Mouse (Mus musculus) mouse embryonic stem cell (cell line): ENCODE measurements around the gene Aatk.

ENCODE experiments used
- in situ Hi-C, 2 experiments: fragments of 300-500 bp; cut with MboI; formaldehyde crosslinking; loops; 1 replicate in 1 of 2; 3 replicates in 1 of 2; pipeline ENCODE4 v1.14.3; 2019 to 2020; ENCODE audit warnings: low sequenced_read_pairs in 2 of 2, low pct_unique_long_range_greater_than_20kb in 1 of 2, mixed read lengths in 1 of 2; ENCODE audit not compliant: unreplicated experiment in 1 of 2

Gene Aatk

DNA sequence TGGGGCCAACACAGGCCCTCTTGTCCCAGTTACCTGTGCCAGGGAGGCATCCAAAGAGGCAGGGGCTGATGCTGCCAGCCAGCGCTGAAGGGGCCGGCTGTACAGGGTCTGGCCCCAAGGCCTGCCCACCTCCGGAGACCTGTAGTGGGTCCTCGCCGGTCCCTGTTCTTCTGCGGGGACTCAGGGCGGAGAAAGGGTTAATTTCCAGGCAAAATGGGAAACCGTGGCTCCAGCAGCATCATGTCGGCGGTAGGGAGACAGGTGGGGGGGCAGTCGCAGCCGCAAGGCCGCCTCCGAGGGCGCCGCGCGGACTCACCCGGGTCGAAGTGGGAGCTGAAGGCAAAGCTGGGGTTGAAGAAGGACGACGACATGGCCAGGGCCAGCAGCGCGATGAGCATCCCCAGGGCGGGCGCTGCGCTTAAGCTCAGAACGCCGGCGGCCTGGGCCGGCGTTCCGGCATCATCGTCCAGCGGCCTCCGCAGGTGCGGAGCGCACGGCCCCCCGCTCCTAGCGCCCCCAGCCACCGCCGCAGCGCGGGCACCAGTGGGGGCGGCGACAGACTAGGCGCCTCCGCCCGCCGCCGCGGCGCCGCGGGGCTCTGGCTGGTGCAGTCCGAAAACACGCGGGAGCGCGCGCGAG lies at the start of gene Aatk:
TSS of gene Aatk (minus strand) at position 615 of the 639 bp plus-strand sequence.
- in situ Hi-C loops: no loop called here

DNA sequence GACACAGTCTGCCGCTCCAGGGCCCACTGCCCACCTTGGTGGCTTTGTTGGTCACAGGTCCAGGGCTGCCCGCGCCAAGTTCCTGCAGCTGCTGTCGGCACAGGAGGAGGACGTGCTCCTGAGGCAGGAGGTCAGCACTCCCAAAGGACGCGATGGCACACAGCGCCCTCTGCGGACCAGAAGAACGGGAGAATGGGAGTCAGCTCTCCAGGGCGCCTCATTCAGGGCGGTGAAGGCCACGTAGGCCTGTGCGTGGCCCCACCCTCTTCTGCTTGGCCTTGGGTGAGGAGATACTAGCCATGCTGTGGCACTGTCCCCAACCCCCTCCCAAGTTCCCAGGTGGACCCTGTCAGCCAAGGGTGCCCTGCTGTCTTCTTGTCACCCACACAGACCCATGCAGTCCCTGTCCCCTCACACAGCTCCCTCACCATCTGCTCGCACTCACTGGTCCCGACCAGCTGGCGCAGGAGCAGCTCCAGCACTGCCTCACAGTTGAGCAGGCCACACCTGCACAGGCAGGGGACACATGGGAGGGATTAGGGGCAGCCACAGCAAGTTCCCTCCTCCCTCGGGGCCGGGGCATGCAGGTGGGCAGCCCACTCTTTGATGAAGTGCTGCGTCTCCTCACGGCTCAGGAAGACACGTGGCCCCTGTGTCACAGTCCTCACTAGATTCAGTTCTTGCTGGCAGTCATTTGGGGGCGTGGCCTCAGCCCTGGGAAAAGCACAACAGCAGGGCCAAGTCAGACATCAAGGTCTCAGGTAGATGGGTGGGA lies 46.0 kb upstream of the Aatk start:
- in situ Hi-C loops: no loop called here

DNA sequence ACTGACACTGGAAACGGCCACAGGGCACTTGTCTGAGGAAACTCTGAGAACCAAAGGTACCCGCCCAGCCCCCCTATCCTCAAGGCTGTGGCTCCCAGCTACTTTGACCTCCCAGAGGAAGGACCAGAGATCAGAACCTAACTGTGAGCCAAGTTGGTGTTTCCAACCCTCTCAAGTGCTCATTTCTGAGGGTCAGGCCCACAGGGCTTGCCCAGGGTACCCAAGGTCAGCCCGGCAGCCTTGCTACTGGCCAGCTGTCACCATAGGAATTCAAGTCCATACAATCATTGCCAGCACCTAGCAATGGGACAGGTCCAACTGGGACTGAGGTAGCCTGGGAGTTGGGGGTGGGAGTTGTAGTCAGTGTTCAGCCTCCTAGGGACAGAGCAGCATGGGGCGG lies 43.7 kb upstream of the Aatk start:
- in situ Hi-C loops: no loop called here

DNA sequence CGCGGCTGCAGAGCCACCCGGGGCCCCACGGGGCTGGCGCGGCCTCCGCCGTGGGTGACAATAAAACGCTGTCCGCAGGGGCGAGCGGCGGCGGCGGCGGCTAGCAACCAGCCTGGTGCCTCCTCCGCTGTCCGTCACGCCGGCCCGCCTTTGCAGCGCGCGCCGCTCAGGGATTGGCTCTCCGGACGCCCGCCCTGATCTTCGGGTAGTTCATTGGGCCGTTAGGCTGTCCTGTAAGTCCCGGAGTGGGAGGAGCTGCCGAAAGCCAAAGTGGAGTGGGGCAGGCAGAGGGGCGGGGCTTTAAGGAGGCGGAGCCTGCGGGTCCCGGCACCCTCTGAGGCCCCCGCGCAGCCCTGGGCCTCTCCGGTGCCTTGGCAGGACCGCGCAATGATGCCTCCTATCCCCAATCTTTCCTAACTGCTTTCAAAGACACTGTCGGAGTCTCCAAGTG lies 39.8 kb upstream of the Aatk start, which contains the start of gene Cep131:
TSS of gene Cep131 (minus strand) at position 126 of the 451 bp plus-strand sequence.
- in situ Hi-C loops: no loop called here

DNA sequence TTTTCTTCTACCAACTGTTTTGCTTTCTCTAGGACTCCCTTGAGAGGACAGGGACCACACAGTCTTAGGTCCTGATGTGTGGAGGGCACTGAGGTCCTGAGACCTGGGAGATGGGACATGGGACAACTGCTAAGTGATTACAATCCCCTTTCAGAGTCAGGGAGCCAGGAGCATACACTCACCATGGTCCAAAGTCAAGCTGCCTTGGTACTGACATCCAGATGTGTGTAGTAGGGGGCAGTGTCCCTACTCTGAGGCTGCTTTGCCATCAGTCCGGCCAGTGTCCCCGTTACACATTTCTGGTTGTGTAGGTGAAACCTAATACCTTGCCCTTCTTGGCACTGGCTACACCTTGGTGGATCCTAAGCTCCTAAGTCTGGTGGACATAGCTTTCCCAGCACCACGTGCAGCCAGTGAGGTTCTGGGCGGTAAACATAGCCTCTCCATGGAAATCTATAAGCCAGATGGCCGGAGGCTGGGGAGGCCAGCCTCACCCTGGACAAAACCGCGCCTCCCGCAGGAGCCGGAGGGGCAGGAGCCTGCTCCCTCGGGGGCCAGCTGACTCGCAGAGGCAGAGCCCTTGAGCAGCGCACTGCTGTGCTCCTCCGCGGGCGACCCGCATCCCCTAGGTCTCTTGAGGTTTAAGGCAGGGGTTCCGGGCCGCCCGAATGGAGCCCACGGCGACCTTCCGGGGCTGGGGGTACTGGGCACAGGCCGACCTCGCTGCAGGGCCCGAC lies 39.1 kb upstream of the Aatk start:
- in situ Hi-C loops: no loop called here

DNA sequence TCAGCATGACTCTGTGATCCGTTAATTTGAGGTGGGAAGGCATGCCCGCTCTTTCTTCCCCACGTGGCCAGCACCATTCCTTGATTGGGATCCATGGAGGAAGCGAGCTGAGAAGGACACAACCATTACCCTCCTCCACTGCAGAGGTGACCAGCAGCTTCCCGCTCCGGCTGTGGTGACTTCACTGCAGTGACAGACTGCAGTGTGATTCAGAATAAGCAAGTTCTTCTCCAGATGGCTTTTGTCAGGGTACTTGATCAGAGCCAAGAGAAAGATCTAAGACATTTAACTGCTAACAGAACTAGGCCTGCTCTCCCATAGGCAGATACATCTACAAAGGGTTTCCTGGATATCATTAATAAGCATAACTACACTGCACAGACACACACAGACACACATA lies 33.3 kb upstream of the Aatk start:
- in situ Hi-C loops: no loop called here

DNA sequence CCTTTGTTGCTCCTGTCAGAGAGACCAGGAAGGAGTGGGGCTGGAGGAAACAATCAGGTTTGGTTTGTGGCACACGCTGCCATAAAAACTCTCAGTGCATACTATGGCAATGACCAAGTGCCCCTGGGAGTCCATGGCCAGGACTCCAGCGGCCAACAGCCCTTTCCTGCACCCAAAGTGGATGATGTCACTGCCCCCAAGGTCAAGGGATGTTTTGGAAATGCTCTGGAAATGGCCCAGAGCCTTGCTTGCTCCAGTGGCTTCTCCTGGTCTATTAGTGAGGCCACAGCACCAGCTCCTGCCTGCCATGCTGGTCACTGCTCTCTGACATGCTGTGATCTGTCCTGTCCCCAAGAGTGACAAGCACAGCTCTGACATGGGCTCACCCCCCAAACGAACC lies 29.2 kb upstream of the Aatk start:
- in situ Hi-C loops: no loop called here

DNA sequence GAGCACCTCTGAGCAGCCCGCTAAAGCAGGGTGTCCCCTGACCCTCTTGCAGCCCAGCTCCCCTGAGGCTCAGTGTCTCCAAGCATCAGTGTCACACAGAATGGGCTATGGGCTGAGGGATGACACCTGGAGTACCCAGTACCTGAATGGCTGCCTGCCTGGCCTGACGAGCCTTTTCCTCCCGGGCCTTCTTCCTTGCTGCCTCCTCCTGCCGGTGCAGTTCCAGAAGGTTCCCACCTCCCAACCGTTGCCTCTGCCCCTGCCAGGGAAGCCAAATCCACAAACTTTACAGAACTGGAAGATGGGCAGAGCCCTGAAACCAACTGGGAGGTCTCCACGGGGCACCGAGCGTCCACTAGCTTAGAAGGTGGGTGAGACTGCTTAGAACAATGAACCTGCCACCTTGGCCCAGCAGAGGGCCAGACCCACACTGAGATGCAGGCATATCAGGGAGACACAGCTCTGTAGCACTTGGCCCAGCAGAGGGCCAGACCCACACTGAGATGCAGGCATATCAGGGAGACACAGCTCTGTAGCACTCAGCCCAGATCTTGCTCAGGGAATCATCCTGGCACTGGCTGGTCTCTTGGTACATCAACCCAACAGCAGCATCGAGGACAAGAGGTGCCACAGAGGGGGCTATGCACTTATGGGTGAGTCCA lies 26.1 kb upstream of the Aatk start:
- in situ Hi-C loops: no loop called here

DNA sequence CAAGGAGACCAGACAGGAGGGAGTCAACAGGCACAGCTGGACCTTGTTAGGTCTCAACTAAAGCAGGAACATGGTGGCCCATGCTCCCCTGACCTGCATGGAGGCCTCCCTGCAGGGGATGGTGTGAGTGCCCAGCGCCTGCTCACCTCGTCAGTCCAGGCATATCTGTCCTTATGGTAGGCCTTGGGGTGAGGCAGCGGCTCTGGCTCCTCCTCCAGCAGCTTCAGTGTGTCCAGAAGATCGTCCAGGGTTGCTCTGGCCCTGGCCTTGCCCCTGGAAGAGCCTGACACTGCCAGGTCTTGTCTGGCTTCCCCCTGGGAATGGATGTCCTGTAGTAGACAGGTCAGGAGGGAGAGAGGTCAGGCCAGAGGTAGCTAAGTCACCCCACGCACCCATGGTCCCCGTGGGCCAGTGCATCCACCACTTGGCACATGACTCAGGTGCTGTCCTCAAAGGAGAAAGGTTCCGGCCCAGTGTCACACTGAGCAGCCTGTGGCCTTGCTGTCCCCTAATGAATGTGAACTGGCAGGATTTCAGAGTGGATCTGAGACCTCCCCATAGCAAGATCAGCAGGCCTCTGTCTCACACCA lies 24.9 kb upstream of the Aatk start:
- in situ Hi-C loops: no loop called here

DNA sequence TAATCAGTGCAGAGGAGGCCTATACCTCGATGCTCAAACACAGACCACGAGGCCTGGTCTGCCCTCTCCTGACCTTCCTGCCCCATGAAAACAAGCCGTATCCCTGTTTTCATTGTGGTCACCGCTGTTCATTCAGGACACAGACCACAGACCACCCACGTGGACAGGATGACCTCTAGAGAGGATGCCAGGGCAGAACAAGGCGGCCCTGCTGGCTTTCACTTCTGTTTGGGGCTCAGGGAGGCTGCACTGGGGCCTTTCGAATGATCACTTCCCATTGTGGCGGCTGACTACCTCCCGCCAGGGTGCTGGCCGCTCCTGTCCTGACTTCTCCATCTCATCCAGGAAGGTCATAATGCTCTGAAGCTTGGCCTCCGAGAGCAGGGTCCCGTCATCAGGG lies 24.1 kb upstream of the Aatk start:
- in situ Hi-C loops: no loop called here

DNA sequence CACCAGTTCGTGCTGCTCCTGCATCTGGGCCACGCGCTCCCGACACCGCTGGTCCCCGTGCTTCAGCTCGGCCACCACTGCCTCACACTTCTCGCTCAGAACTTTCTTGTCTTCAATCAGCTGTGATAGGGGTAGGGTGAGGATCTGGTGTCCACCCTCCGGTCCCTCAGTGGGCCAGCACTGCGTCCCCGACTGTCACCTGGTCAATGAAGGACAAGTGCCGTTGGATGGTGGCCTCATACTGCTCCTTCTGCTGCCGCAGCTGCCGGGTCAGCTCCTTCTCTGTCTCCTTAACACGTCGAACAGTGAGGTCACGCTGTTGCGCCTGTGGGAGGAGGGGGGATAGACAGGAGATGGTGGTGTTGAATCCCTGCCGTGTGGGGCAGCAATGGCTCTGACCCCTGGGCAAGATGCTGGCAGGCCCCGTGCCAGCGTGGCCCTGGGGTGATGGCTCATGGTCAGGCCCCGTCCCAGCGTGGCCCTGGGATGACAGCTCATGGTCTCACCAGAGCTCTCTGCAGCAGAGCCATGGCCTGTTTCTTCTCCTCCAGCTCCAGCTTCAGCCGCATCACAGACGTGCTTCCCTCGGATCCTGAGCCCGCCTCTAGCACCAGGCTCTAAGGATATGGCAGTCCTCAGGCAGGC lies 23.4 kb upstream of the Aatk start:
- in situ Hi-C loops: no loop called here

DNA sequence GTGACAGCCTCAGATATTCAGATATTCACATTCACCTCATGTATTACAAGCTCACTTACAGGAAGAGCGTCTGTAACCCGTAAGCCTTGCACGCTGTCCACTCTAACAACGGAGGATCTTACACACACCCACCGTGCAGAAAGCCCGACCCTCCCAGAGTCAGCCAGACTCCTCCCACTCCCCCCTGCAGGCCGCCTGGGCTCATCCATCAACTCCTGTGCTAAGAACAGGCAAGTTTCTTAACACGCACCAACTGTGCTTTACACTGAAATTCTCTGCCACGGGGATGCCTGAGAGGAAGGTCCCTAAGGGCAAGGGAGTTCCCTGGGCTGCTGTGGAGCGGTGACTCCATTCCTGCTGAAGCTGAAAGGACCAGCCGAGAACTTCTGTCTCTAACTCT lies 22.3 kb upstream of the Aatk start:
- in situ Hi-C loops: no loop called here

DNA sequence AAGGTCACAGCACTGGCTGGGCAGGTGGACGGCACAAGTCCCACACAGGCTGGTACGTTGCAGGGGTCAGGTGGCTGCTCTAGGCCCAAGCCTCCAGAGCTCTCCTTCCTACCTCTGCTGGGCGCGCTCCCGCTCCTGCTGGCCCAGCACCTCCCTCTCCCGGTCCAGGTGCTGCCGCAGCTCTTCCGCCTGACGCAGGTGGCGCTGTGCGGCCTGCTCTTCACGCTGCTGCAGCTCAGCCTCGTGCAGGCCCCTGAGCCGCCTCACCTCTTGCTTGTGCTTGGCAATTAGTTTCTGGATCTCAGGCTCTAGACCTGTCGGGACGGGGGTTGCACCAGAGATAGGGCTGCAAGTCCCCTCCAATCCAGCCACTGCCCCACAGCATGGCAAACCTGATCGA lies 20.9 kb upstream of the Aatk start:
- in situ Hi-C loops: no loop called here

DNA sequence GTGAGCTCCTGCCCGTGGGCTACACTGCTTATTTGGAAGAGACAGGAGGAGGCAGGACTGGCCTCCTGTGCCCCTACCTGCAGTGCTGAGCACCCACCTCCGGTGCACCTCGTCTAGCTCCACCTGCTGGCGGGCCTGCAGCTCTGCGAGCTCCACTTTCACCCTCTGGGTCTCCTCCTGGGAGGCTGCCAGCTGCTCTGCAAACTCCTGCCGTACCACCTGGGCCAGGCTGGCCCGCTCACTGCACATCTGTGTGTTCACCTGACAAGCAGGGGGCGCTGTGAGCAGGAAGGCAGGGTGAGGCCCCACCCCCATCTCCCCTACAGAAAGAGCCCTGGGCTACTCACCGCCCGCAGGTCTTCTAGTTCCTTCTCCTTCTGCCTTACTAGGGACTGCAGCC lies 18.3 kb upstream of the Aatk start:
- in situ Hi-C loops: no loop called here

DNA sequence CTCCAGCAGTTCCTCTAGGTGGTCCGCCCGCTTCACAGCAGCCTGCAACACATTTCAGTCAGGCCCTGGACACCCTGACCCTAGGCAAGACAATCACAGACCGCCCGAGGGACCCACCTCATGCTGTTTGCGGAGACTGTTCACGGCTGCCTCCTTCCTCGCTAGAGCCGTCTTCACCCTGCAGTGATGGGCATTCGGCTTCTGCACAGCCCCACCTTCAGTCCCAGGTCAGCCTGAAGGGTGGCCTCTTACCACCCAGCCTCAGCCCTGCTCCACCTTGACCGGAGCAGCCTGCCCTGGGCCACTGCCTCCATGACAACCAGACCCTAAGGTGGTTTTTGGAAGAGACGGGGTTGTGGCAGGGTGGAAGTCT lies 17.7 kb upstream of the Aatk start:
- in situ Hi-C loops: no loop called here

DNA sequence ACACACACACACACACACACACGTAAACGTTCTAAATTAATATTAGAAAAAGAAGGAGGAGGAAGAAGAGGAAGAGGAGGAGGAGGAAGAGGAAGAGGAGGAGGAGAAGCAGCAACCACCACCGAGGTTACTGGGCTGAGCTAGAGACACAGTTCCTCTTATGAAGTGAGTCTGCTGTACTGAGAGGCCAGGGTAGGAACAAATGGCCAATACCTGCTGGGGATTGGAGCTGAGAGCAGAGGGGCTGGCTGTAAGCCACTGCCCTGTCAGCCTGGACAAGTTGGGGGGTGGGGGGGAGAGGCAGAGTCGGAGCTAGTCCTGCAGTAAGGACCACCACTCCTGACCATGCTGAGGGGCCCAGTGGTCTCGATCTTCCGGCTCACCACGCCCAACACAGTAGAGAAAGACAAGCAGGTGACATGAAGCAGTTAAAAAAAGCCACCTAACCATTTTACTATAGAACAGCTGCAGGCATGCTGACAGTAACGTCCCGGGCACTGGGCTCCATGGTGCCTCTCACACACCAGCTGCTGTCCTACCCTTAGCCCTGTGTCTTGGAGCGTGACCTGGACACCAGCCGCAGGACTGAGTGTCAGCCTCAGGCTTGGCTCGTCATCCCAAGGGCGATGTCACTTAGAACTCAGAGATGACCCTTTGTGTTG lies 17.2 kb upstream of the Aatk start:
- in situ Hi-C loops: no loop called here

DNA sequence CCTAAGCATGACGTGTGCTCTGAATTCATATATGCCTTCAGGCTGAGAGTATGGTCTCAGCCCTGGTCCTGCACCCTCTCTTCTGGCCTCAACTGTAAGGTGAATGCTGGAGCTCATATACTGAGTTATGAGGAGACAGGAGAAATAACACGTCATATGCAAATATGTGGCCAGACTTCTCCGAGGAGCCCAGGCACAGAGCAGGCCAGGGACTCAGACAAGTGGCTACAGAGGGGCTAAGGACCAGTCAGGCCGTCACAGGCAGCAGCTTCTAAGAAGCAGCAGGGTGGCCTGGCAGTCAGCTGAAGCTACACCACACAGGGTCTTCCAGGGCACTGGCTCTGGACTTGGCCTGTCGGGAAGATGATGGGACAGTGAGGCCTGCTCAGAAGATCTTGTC lies 16.4 kb upstream of the Aatk start:
- in situ Hi-C loops: no loop called here

DNA sequence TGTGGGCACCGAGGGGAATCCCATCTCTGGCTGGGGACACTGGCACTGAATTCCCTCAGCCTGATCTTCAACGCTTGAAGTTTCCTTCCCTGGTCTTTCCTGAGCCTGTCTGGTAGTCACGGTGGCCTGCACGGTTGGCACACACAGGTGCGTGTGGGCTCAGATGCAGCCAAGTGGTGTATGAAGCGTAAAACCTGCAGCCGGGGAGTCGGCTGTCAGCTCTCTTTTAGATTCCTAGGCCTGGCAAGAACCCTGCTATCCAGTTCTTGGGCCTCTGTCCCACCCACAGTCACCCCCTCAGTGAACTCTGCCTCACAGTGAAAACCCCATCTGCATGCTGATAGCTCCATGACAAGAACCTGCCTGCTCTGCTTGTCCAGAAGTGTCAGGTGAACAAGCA lies 13.7 kb upstream of the Aatk start:
- in situ Hi-C loops: no loop called here
